Mouse (Mus musculus) liver, adult 2 months (tissue): ENCODE data around the gene Gm37419.
A peak's percentile ranks its signal among the peaks of the same experiment; 100 is the strongest.

Source experiments
- CTCF ChIP-seq: fragments of 200-500 bp; IDR thresholded peaks from 2 replicates; pipeline ENCODE4 v1.5.1; 2011; ENCODE audit warnings: low read depth, low read length, control low read depth
- POLR2A ChIP-seq: fragments of 200-500 bp; IDR thresholded peaks from 2 replicates; pipeline ENCODE4 v1.6.1; 2011; ENCODE audit warnings: low read length, control low read depth; ENCODE audit not compliant: insufficient read depth; ENCODE audit errors: extremely low read depth

DNA sequence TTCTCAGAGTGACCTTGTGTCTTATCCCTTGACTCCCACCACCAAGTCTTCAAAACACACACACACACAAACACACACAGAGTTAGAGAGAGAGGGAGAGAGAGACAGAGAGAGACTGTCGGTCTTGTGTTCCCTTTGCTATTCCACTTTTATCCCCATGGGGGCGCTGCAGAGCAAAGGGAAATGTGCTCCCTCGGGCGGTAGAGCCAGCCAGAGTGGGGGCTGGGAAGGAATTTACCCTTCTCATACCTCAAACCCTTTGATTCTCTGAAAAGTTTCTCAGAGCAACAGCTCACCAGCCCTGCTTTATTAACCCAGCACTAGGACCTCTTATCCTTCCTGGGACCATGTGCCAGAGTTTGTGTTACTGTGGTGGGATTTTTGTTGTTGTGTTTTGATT lies 2.9 kb downstream of the Gm37419 start:
- TF ChIP-seq CTCF (peak; percentile 87), POLR2A (0 out of 2 replicates have a peak, but pooled peaks have one; percentile 26)
